Mouse (Mus musculus) liver, embryonic 11.5 days (tissue): ENCODE results near the gene Ppp2r5e. TPM values are rescaled to one million over a fixed set of nuclear protein-coding genes. Genes with fewer than 3 reads are reported as not detected.
A peak's percentile ranks its signal among the peaks of the same experiment; 100 is the strongest.

Source experiments
- ATAC-seq: fragments of 200-750 bp; cut with Nextera tagmentation; replicated peaks from 2 replicates; pipeline ENCODE4 v1.8.0; 2017; ENCODE audit warnings: moderate number of reproducible peaks, mild to moderate bottlenecking, moderate TSS enrichment, moderate library complexity; ENCODE audit not compliant: low FRiP score
- DNase-seq: peaks from one replicate; pipeline ENCODE4 v3.0.0-alpha.2; 2017; ENCODE audit warnings: low spot score
- H3K27ac ChIP-seq: fragments of 300-500 bp; sonication (generic); 2 replicates; pipeline ENCODE4 v1.5.1; 2014; ENCODE audit warnings: mild to moderate bottlenecking, low read depth, low read length, control low read depth
- H3K27me3 ChIP-seq: fragments of 300-500 bp; sonication (generic); replicated peaks from 2 replicates; pipeline ENCODE4 v1.6.1; 2014; ENCODE audit warnings: low read length, mixed read lengths; ENCODE audit not compliant: control insufficient read depth, insufficient read depth
- H3K36me3 ChIP-seq: fragments of 300-500 bp; sonication (generic); 2 replicates; pipeline ENCODE4 v1.6.1; 2014; ENCODE audit warnings: mild to moderate bottlenecking, low read length, moderate library complexity, mixed read lengths; ENCODE audit not compliant: control insufficient read depth, insufficient read depth
- H3K4me1 ChIP-seq: fragments of 300-500 bp; sonication (generic); replicated peaks from 2 replicates; pipeline ENCODE4 v1.6.1; 2014; ENCODE audit warnings: low read length, mixed read lengths; ENCODE audit not compliant: control insufficient read depth, insufficient read depth
- H3K4me2 ChIP-seq: fragments of 300-500 bp; sonication (generic); 2 replicates; pipeline ENCODE4 v1.6.1; 2014; ENCODE audit warnings: mild to moderate bottlenecking, control low read depth, moderate library complexity
- H3K4me3 ChIP-seq: fragments of 300-500 bp; sonication (generic); 2 replicates; pipeline ENCODE4 v1.5.1; 2014; ENCODE audit warnings: low read depth, low read length, control low read depth
- H3K9ac ChIP-seq: fragments of 300-500 bp; sonication (generic); 2 replicates; pipeline ENCODE4 v1.6.1; 2014; ENCODE audit warnings: low read depth, low read length, control low read depth
- H3K9me3 ChIP-seq: fragments of 300-500 bp; sonication (generic); 2 replicates; pipeline ENCODE4 v1.6.1; 2016; ENCODE audit warnings: low read length, inconsistent platforms, mixed read lengths; ENCODE audit not compliant: control insufficient read depth
- WGBS: fragments of 180-500 bp; shearing (Covaris S2); extraction: QIAGEN DNeasy Blood & Tissue Kit; methylation state at CpG from one replicate; pipeline ENCODE4 v1.1.7; 2014; 5-methylcytosine and 5-hydroxymethylcytosine counted together
- polyA plus RNA-seq: library from polyadenylated mRNA; unstranded; fragments of >200 nt; fragmentation: Nextera tagmentation; extraction: Ambion mirVana; gene quantifications from 2 replicates; pipeline ENCODE4 v1.2.1, GENCODE M21; 2014

Ppp2r5e gene
- polyA plus RNA-seq, 1 experiment from 2014 or later, result 10.7 TPM

DNA sequence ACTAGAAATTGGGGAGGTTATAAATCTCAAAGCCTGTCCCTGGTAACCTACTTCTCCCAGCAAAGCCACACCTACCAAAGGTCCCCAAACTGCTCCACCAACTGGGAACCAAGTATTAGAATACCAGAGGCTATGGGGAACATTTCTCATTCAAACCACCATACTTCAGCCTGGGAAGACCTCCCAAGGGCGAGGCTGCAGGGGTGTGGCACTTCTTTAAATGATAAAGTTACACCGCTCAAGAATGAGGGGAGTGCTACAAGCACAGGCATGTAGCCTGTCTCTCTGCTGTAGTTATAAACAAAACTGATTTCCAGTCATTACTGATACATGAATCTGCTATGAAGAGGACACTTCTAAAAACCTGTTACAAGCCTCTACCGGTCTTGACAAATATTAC is 113.3 kb downstream of the Ppp2r5e start:
- peaks cover 9% of the 10 kb centered on the region for H3K4me1 ChIP-seq
- H3K9me3 ChIP-seq, result no peaks in the 10 kb centered on the region
- no peak overlapping the region for H3K27ac ChIP-seq
- 0 out of 2 replicates have a peak, but pooled peaks have one; percentile 51 for ATAC-seq
- no peak overlapping the region for H3K4me3 ChIP-seq
- no peak overlapping the region for H3K9ac ChIP-seq
- WGBS, result 54% methylated on average over 3 of the region's 3 CpGs
- no peaks in the 10 kb centered on the region for H3K36me3 ChIP-seq
- DNase-seq, result no peak
- no peaks in the 10 kb centered on the region for H3K27me3 ChIP-seq
- no peak overlapping the region for H3K4me2 ChIP-seq

DNA sequence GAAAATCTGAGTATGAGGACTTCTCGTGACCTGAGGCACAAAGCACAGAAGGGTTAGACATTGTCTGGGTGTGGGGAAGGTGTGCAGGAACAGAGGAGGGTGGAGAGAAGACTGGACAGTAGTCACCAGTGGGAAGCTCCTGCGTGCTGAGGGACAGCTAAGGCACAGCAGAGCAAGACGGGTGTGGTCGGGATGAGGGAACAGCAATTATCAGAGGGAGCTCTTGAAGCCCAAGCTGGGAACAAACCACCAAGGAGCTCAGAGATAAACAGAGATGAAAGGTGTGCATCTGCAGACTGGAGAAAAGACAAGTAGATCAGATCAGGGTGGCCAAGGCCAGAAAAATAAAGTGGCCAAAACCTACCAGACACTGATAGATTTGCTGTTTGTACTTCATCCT is 114.0 kb downstream of the Ppp2r5e start:
- 69% methylated on average over 4 of the region's 4 CpGs for WGBS
- DNase-seq, result no peak

DNA sequence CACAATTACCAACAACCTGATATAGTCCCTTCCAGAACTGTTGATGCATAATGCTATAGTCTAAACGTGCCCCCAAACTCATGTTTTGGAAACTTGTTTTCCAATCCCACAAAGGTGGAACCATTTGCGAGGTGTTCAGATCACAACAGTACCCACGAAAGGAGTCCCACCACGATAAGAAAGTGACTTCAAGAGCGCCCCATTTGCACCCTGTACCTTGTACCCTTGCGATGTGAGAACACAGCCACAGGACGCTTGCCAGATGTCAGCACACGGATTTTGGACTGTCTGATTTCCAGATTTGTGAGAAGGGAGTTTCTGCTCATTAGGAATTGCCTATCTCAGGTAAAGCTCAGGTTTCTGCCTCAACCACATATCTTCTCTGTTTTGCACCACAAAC is 116.0 kb downstream of the Ppp2r5e start:
- peaks cover 9% of the 10 kb centered on the region for H3K4me1 ChIP-seq
- no peaks in the 10 kb centered on the region for H3K36me3 ChIP-seq

More for the DNA sequence above, 114.0 kb downstream of the Ppp2r5e start:
- no peaks in the 10 kb centered on the region for H3K36me3 ChIP-seq
- H3K9ac ChIP-seq, result no peak overlapping the region
- no peak overlapping the region for H3K27ac ChIP-seq
- H3K27me3 ChIP-seq, result no peaks in the 10 kb centered on the region
- H3K4me2 ChIP-seq, result no peak overlapping the region
- no peak overlapping the region for H3K4me3 ChIP-seq
- no peaks in the 10 kb centered on the region for H3K9me3 ChIP-seq
- H3K4me1 ChIP-seq, result peaks cover 9% of the 10 kb centered on the region
- no peak; the same call in 1 of the 2 replicates for ATAC-seq

DNA sequence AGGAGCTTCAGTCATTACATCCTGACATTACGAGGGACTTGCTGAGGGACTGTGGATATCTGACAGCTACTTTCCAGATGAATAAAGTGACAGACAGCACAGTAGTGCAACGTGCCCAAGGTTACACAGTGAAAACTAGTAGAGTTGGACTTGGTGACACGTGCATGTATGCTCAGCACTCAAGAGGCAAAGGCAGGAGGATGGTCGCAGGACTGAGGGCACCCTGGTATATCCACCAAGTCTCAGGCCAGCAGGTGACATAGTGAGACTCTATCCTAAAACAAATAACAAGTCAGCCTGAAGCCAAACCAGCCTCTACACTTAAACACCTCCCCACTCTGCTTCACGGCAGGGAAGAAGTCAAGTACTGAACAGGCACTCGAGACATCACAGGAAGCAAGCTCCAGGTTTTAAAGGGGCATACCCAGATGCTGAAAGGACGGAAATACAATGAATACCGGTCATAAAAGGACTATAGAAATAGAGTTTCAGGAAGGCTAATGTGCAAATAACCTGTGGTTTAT is 116.6 kb downstream of the Ppp2r5e start:
- Histone ChIP-seq H3K4me1 (peaks cover 9% of the 10 kb centered on the region), H3K4me2 (no peak overlapping the region), H3K36me3 (no peaks in the 10 kb centered on the region), H3K4me3 (no peak overlapping the region), H3K27ac (no peak overlapping the region), H3K9me3 (no peaks in the 10 kb centered on the region), H3K9ac (no peak overlapping the region), H3K27me3 (no peaks in the 10 kb centered on the region)
- DNase-seq (no peak), ATAC-seq (no peak)
- 88% methylated on average over 8 of the region's 8 CpGs for WGBS

More for the DNA sequence above, 116.0 kb downstream of the Ppp2r5e start:
- DNase-seq (no peak), ATAC-seq (no peak)
- H3K9ac ChIP-seq, result no peak overlapping the region
- H3K27ac ChIP-seq, result no peak overlapping the region
- WGBS, result 90% methylated on average over 8 of the region's 8 CpGs
- no peak overlapping the region for H3K4me2 ChIP-seq
- H3K27me3 ChIP-seq, result no peaks in the 10 kb centered on the region
- H3K4me3 ChIP-seq, result no peak overlapping the region
- H3K9me3 ChIP-seq, result no peaks in the 10 kb centered on the region

DNA sequence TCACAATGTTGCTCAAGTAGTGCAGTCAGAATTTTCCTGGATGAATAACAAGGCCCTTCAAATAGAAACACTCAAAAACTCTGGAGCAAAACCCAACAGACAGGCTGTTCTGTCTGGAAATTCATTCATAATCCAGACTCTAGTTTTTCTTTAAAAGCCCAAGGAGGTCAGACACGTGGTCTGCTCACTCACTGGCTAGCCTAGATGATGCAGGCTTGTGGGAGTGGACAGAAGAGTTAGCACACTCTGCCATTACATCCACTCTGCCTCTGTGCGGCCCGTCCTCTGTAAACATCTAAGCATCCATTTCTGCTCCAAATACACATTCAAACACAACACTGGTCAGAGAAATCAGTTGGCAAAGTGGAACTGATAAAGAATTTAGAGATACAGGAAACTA is 117.4 kb downstream of the Ppp2r5e start:
- 81% methylated on average over 3 of the region's 3 CpGs for WGBS
- no peak overlapping the region for H3K4me3 ChIP-seq
- no peaks in the 10 kb centered on the region for H3K27me3 ChIP-seq
- H3K9me3 ChIP-seq, result no peaks in the 10 kb centered on the region
- no peak overlapping the region for H3K27ac ChIP-seq
- ATAC-seq, result no peak
- no peak for DNase-seq
- no peak overlapping the region for H3K4me2 ChIP-seq
- H3K9ac ChIP-seq, result no peak overlapping the region
- H3K4me1 ChIP-seq, result peaks cover 9% of the 10 kb centered on the region
- H3K36me3 ChIP-seq, result no peaks in the 10 kb centered on the region

DNA sequence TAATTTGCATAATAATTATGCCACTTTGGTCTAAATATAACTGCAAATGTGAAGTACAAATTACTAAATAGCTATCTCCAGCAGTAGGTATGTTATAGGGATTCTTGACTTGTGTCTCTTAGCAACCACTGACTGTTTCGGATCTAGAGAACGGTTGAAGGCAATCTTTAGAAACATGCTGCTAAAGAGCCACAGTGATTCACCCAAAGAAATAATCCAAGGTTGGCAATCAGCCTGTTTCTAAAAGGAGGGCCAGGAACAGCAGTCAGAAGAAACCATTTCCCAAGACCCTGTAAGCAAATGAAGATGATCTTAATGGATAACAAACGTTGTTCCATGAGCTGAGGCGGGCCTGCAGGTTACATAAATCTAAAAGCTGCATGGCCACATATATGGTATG is 117.9 kb downstream of the Ppp2r5e start:
- H3K9ac ChIP-seq, result no peak overlapping the region
- ATAC-seq, result no peak
- no peaks in the 10 kb centered on the region for H3K36me3 ChIP-seq
- H3K4me2 ChIP-seq, result no peak overlapping the region
- H3K4me3 ChIP-seq, result no peak overlapping the region
- no peak for DNase-seq
- no peak overlapping the region for H3K27ac ChIP-seq
- H3K4me1 ChIP-seq, result peaks cover 9% of the 10 kb centered on the region
- no peaks in the 10 kb centered on the region for H3K9me3 ChIP-seq
- WGBS, result 90% methylated on average over 4 of the region's 4 CpGs
- no peaks in the 10 kb centered on the region for H3K27me3 ChIP-seq

DNA sequence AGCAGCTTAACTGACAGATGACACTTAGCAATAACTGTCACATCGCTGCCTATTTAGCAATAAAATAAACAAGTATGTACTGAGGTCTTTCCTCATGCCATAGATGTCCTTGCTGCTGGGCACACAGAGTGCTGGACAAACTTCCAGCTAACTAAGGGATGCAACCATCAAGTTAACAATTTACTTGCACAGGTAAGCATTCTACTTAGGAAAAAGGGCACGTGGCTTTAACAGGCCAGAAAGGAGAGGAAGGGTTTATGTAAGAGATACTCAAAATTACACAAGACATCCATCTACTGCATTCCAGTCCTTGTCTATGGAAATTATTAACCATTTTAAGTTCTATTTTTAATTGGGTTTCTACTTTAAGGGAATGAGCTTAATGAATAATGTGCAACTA is 123.0 kb downstream of the Ppp2r5e start:
- Histone ChIP-seq H3K27ac (no peak overlapping the region), H3K4me2 (no peak overlapping the region)

DNA sequence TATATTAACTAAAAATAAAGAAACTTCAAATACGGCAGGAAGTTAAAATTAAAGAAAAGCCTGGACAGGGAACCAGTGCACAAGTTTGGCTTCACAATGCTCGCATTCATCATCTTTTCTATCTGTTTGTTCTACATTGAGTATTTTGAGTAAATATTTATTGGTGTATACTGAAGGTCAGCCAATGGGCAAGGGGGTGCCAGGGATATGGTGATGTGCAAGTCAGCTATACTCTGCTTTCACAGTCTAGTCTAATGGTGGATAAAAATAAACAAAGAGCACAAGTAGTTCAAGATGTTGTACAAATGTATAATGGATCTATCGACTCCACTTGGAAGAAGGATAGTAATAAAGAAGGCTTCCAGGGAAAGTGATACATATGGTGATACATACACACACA is 123.9 kb downstream of the Ppp2r5e start:
- Histone ChIP-seq H3K27ac (no peak overlapping the region), H3K4me2 (no peak overlapping the region), H3K36me3 (no peaks in the 10 kb centered on the region), H3K4me3 (no peak overlapping the region), H3K27me3 (no peaks in the 10 kb centered on the region), H3K4me1 (no peaks in the 10 kb centered on the region), H3K9me3 (no peaks in the 10 kb centered on the region), H3K9ac (no peak overlapping the region)
- ATAC-seq (no peak), DNase-seq (no peak)
- 94% methylated on average over 3 of the region's 3 CpGs for whole genome bisulfite sequencing

More for the DNA sequence above, 123.0 kb downstream of the Ppp2r5e start:
- Histone ChIP-seq H3K9me3 (no peaks in the 10 kb centered on the region), H3K4me1 (no peaks in the 10 kb centered on the region), H3K4me3 (no peak overlapping the region), H3K9ac (no peak overlapping the region), H3K27me3 (no peaks in the 10 kb centered on the region), H3K36me3 (no peaks in the 10 kb centered on the region)
- 80% methylated on average over 2 of the region's 2 CpGs for WGBS
- DNase-seq (no peak), ATAC-seq (no peak)

DNA sequence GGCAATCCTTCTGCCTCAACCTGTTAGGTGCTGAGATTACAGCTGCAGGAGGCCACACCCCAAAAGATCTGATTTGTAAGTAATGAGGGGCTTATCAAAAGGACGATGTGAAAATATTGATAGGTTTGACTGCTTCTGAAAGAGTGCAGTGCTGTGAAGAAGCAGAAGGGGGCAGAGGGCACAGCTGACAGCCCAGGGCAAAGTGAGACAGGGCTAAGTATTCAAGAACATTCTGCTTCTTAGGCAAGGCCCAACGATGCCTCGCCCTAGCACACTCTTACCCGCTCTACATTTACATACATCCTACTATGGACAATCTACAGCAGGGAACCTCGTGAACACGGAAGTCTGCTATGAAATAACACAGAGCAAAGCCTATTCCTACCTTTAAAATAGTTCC is 128.2 kb downstream of the Ppp2r5e start:
- peaks cover 12% of the 10 kb centered on the region; the same call in 1 of the 2 replicates for H3K36me3 ChIP-seq
- no peak overlapping the region for H3K4me3 ChIP-seq
- DNase-seq, result no peak
- H3K4me1 ChIP-seq, result no peaks in the 10 kb centered on the region
- ATAC-seq, result no peak
- no peaks in the 10 kb centered on the region for H3K9me3 ChIP-seq
- H3K9ac ChIP-seq, result no peak overlapping the region
- WGBS, result 91% methylated on average over 6 of the region's 6 CpGs
- no peak overlapping the region for H3K27ac ChIP-seq
- no peaks in the 10 kb centered on the region for H3K27me3 ChIP-seq
- H3K4me2 ChIP-seq, result no peak overlapping the region
